Mouse (Mus musculus): ENCODE results near the gene Zbed4. TPM values are rescaled to one million over a fixed set of nuclear protein-coding genes. Genes with fewer than 3 reads are reported as not detected.
"Not testable (repeated sequence)": the region's sequence is repeated elsewhere in the genome, so short reads cannot be mapped to it uniquely, and the experiment has no call there.

The Zbed4 gene
- total and polyA plus RNA-seq, 3 experiments = 53.2 to 57.9 TPM; not detected in 1

GRCm38 (mm10) chr15:88743371-88743770 lies 8.1 kb upstream of the Zbed4 start:
- H3K4me1 ChIP-seq (ENCODE audit: control insufficient read depth in 1 of 2, insufficient read depth in 2 of 2, low read length in 2 of 2); H3K4me3 ChIP-seq (ENCODE audit: control insufficient read depth in 1 of 2, insufficient read depth in 1 of 2, low read depth in 2 of 2, low read length in 2 of 2); H3K27me3 ChIP-seq (ENCODE audit: control insufficient read depth in 1 of 2, insufficient read depth in 2 of 2, low read length in 2 of 2); H3K9me3 ChIP-seq (replicated peaks; ENCODE audit: insufficient read depth, low read length); H3K79me2 ChIP-seq (ENCODE audit: control insufficient read depth, insufficient read depth, low read length, poor library complexity); H3K36me3 ChIP-seq (ENCODE audit: control insufficient read depth in 1 of 2, insufficient read depth in 2 of 2, low read length in 2 of 2); H3K27ac ChIP-seq (ENCODE audit: control insufficient read depth, low read depth, low read length); H3K9ac ChIP-seq (ENCODE audit: control insufficient read depth, low read depth, low read length, poor library complexity, severe bottlenecking): not testable (repeated sequence)
- 0 out of 2 replicates have a peak, but pooled peaks have one; percentile 26 for TF ChIP-seq TBP (IDR thresholded peaks at IDR 0.05; ENCODE audit: low read depth, low read length)
- TF ChIP-seq EP300 (IDR thresholded peaks at IDR 0.05; ENCODE audit: low read depth in 1 of 2, low read length in 2 of 2) = peak; percentile 26 to 33; a peak in 2 of 4 replicates
- peak; percentile 68 for DNase-seq (ENCODE audit: low read depth, low spot score)

GRCm38 (mm10) chr15:88745347-88745746 lies 6.1 kb upstream of the Zbed4 start:
- H3K79me2 ChIP-seq (ENCODE audit: control insufficient read depth, insufficient read depth, low read length, poor library complexity) = 0 out of 2 replicates have a peak, but pooled peaks cover 1% of the 10 kb centered on the region
- no peak overlapping the region for H3K27ac ChIP-seq (ENCODE audit: control insufficient read depth, low read depth, low read length)
- no peak for DNase-seq (ENCODE audit: low read depth, low spot score)

GRCm38 (mm10) chr15:88745926-88746325 lies 5.5 kb upstream of the Zbed4 start:
- TF ChIP-seq USF2 (IDR thresholded peaks at IDR 0.05; ENCODE audit: borderline replicate concordance in 1 of 2, insufficient read depth in 1 of 2, low read depth in 1 of 2, low read length in 2 of 2) = no peak
- TF ChIP-seq GATA1 (IDR thresholded peaks at IDR 0.05; ENCODE audit: low read depth, low read length) = 0 out of 2 replicates have a peak, but pooled peaks have one; percentile 5
- TF ChIP-seq TAL1 (IDR thresholded peaks at IDR 0.05; ENCODE audit: low read length) = no peak
- no peak for DNase-seq (ENCODE audit: low read depth, low spot score)
- H3K4me3 ChIP-seq (ENCODE audit: control insufficient read depth in 1 of 2, insufficient read depth in 1 of 2, low read depth in 2 of 2, low read length in 2 of 2) = no peak overlapping the region
- no peak overlapping the region for H3K27ac ChIP-seq (ENCODE audit: control insufficient read depth, low read depth, low read length)
- H3K4me1 ChIP-seq (ENCODE audit: control insufficient read depth in 1 of 2, insufficient read depth in 2 of 2, low read length in 2 of 2) = peaks cover 3 to 13% of the 10 kb centered on the region in 2 experiments; a peak in 3 of 4 replicates
- H3K79me2 ChIP-seq (ENCODE audit: control insufficient read depth, insufficient read depth, low read length, poor library complexity) = peaks cover 6% of the 10 kb centered on the region
- no peak overlapping the region for H3K9ac ChIP-seq (ENCODE audit: control insufficient read depth, low read depth, low read length, poor library complexity, severe bottlenecking)
- H3K9me3 ChIP-seq (replicated peaks; ENCODE audit: insufficient read depth, low read length) = no peaks in the 10 kb centered on the region
- H3K27me3 ChIP-seq (ENCODE audit: control insufficient read depth in 1 of 2, insufficient read depth in 2 of 2, low read length in 2 of 2) = no peaks in the 10 kb centered on the region
- H3K36me3 ChIP-seq (ENCODE audit: control insufficient read depth in 1 of 2, insufficient read depth in 2 of 2, low read length in 2 of 2) = peaks cover 0 to 8% of the 10 kb centered on the region in 2 experiments; a peak in 2 of 4 replicates

More at GRCm38 (mm10) chr15:88745347-88745746, 6.1 kb upstream of the Zbed4 start:
- Histone ChIP-seq H3K27me3 (ENCODE audit: control insufficient read depth in 1 of 2, insufficient read depth in 2 of 2, low read length in 2 of 2) (no peaks in the 10 kb centered on the region), H3K4me3 (ENCODE audit: control insufficient read depth in 1 of 2, insufficient read depth in 1 of 2, low read depth in 2 of 2, low read length in 2 of 2) (no peak overlapping the region), H3K4me1 (ENCODE audit: control insufficient read depth in 1 of 2, insufficient read depth in 2 of 2, low read length in 2 of 2) (peaks cover 2 to 8% of the 10 kb centered on the region in 2 experiments; a peak in 3 of 4 replicates), H3K9ac (ENCODE audit: control insufficient read depth, low read depth, low read length, poor library complexity, severe bottlenecking) (no peak overlapping the region), H3K36me3 (ENCODE audit: control insufficient read depth in 1 of 2, insufficient read depth in 2 of 2, low read length in 2 of 2) (peaks cover 0 to 5% of the 10 kb centered on the region in 2 experiments; a peak in 2 of 4 replicates), H3K9me3 (replicated peaks; ENCODE audit: insufficient read depth, low read length) (no peaks in the 10 kb centered on the region)
- TF ChIP-seq NELFE (IDR thresholded peaks at IDR 0.05; ENCODE audit: low read depth, low read length) = no peak
- peak; percentile 65 for TF ChIP-seq MAFK (IDR thresholded peaks at IDR 0.05; ENCODE audit: borderline replicate concordance, low read depth, low read length)

GRCm38 (mm10) chr15:88749617-88750016 lies 1.8 kb upstream of the Zbed4 start:
- H3K27ac ChIP-seq (ENCODE audit: control insufficient read depth, low read depth, low read length); H3K27me3 ChIP-seq (ENCODE audit: control insufficient read depth in 1 of 2, insufficient read depth in 2 of 2, low read length in 2 of 2); H3K9me3 ChIP-seq (replicated peaks; ENCODE audit: insufficient read depth, low read length); DNase-seq (ENCODE audit: low read depth, low spot score); H3K9ac ChIP-seq (ENCODE audit: control insufficient read depth, low read depth, low read length, poor library complexity, severe bottlenecking); H3K4me3 ChIP-seq (ENCODE audit: control insufficient read depth in 1 of 2, insufficient read depth in 1 of 2, low read depth in 2 of 2, low read length in 2 of 2): not testable (repeated sequence)
- Histone ChIP-seq H3K79me2 (ENCODE audit: control insufficient read depth, insufficient read depth, low read length, poor library complexity) (peaks cover 29% of the 10 kb centered on the region), H3K36me3 (ENCODE audit: control insufficient read depth in 1 of 2, insufficient read depth in 2 of 2, low read length in 2 of 2) (peaks cover 0 to 21% of the 10 kb centered on the region in 2 experiments; a peak in 2 of 4 replicates), H3K4me1 (ENCODE audit: control insufficient read depth in 1 of 2, insufficient read depth in 2 of 2, low read length in 2 of 2) (peaks cover 3 to 25% of the 10 kb centered on the region in 2 experiments; a peak in 3 of 4 replicates)
